Mouse (Mus musculus): Measurements from ENCODE around the gene Recql5. TPM values are rescaled to one million over a fixed set of nuclear protein-coding genes. Genes with fewer than 3 reads are reported as not detected.

Gene Recql5
- 25.0 TPM for polyA plus RNA-seq (2017; shearing (Covaris generic))

GRCm38 (mm10) chr11:115933108-115933746, at the start of gene Recql5, which contains the start of gene Sap30bp:
TSS of gene Recql5 (minus strand) at chr11:115933477.
TSS of gene Sap30bp (plus strand) at chr11:115933282.

GRCm38 (mm10) chr11:115974309-115975082, 41.2 kb upstream of the Recql5 start, which contains the start of gene Itgb4:
TSS of gene Itgb4 (plus strand) at chr11:115974709.

GRCm38 (mm10) chr11:115911632-115912376, 21.5 kb downstream of the Recql5 start, which contains the start of gene Smim6:
TSS of gene Smim6 (plus strand) at chr11:115912017.

GRCm38 (mm10) chr11:115899486-115900266, 33.6 kb downstream of the Recql5 start, which contains the start of gene Smim5:
TSS of gene Smim5 (plus strand) at chr11:115899966.

GRCm38 (mm10) chr11:115858354-115858753, 74.9 kb downstream of the Recql5 start, which contains the start of gene Myo15b:
TSS of gene Myo15b (plus strand) at chr11:115858406.

Other genes starting within 250 kb of the Recql5 start
- 10.4 TPM for gene Grb2, start 224.9 kb downstream of the Recql5 start, polyA plus RNA-seq (2017; shearing (Covaris generic))
- 34.3 TPM for gene Tmem94, start 168.0 kb downstream of the Recql5 start, polyA plus RNA-seq (2017; shearing (Covaris generic))
- gene Caskin2, start 119.8 kb downstream of the Recql5 start, polyA plus RNA-seq (2017; shearing (Covaris generic)), result 4.3 TPM
- 20.1 TPM for gene Tsen54, start 118.8 kb downstream of the Recql5 start, polyA plus RNA-seq (2017; shearing (Covaris generic))
- 35.7 TPM for gene Llgl2, start 109.4 kb downstream of the Recql5 start, polyA plus RNA-seq (2017; shearing (Covaris generic))
- gene Myo15b, start 75.1 kb downstream of the Recql5 start, polyA plus RNA-seq (2017; shearing (Covaris generic)), result 0.44 TPM
- gene Smim5, start 33.5 kb downstream of the Recql5 start, polyA plus RNA-seq (2017; shearing (Covaris generic)), result 0.86 TPM
- gene Smim6, start 21.5 kb downstream of the Recql5 start, polyA plus RNA-seq (2017; shearing (Covaris generic)), result 1.5 TPM
- gene Sap30bp, start 195 bp downstream of the Recql5 start, polyA plus RNA-seq (2017; shearing (Covaris generic)), result 39.2 TPM
- gene Itgb4, start 41.2 kb upstream of the Recql5 start, polyA plus RNA-seq (2017; shearing (Covaris generic)), result not detected
- gene Galk1, start 79.2 kb upstream of the Recql5 start, polyA plus RNA-seq (2017; shearing (Covaris generic)), result 40.6 TPM
- gene H3f3b, start 94.5 kb upstream of the Recql5 start, polyA plus RNA-seq (2017; shearing (Covaris generic)), result 1,124 TPM
- gene Unk, start 96.8 kb upstream of the Recql5 start, polyA plus RNA-seq (2017; shearing (Covaris generic)), result 41.6 TPM
- 205 TPM for gene Unc13d, start 144.5 kb upstream of the Recql5 start, polyA plus RNA-seq (2017; shearing (Covaris generic))
- gene Wbp2, start 153.5 kb upstream of the Recql5 start, polyA plus RNA-seq (2017; shearing (Covaris generic)), result 192 TPM
- gene Trim47, start 193.7 kb upstream of the Recql5 start, polyA plus RNA-seq (2017; shearing (Covaris generic)), result 0.44 TPM
- 10.2 TPM for gene Trim65, start 197.7 kb upstream of the Recql5 start, polyA plus RNA-seq (2017; shearing (Covaris generic))
- 65.8 TPM for gene Mrpl38, start 205.4 kb upstream of the Recql5 start, polyA plus RNA-seq (2017; shearing (Covaris generic))
- 10.8 TPM for gene Fbf1, start 234.7 kb upstream of the Recql5 start, polyA plus RNA-seq (2017; shearing (Covaris generic))